Mouse (Mus musculus) CH12F3 (cell line): ENCODE measurements around the gene Pnpla7.

Experiments
- in situ Hi-C: fragments of 300-500 bp; cut with MboI; formaldehyde crosslinking; loops from 2 replicates; pipeline ENCODE4 v1.14.3; 2020; ENCODE audit warnings: low sequenced_read_pairs

Pnpla7 gene

GRCm38 (mm10) chr2:24987762-24988161 lies 11.9 kb downstream of the Pnpla7 start:
- in situ Hi-C loops = no loop called here

- in situ Hi-C loops = no loop called here
Measured at GRCm38 (mm10) chr2:24995332-24995731, 19.5 kb downstream of the Pnpla7 start.

DNA sequence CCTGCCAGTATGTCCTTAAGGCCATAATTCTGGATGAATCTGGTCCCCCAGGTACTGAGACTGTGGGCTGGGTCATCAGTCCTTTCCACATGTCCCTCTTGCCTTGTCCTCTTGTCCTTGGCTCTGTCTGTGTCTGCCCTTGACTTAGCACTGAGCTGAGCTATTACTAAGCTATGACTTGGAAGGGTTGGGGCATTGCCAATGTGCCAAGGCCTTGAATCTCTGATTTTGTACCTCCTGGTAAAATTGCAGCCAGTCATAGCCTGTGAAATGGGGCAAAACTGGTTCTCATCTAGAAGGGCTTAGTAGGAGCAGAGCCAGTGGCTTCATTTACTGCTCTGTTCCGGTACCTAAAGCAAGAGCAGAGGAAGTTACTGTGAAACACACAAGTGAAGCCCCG lies 20.6 kb downstream of the Pnpla7 start:
- in situ Hi-C loops = no loop called here

- in situ Hi-C loops = no loop called here
Measured at GRCm38 (mm10) chr2:25000544-25001235, 24.9 kb downstream of the Pnpla7 start.

- in situ Hi-C loops = no loop called here
Measured at GRCm38 (mm10) chr2:25003946-25004786, 28.3 kb downstream of the Pnpla7 start.

DNA sequence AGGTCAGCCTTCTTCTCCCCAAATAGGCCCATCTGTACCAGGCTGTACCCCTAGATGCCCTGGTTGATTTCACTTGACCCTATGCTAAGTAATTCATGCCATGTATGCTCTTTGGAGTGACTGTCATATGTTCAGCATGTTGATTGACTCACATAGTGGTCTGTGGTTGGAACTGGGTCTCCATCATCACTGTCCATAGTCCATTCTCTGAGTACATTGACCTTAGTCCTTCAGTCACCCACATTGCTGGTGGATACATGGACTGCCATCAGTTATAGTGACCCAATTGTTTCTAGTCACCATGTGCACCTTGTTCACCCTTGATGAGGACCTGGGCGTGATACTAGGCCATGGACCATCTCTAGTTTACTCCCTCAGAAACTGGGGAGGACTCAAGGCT lies 30.9 kb downstream of the Pnpla7 start:
- in situ Hi-C loops = no loop called here

- in situ Hi-C loops = no loop called here
Measured at GRCm38 (mm10) chr2:25008250-25008649, 32.4 kb downstream of the Pnpla7 start.

DNA sequence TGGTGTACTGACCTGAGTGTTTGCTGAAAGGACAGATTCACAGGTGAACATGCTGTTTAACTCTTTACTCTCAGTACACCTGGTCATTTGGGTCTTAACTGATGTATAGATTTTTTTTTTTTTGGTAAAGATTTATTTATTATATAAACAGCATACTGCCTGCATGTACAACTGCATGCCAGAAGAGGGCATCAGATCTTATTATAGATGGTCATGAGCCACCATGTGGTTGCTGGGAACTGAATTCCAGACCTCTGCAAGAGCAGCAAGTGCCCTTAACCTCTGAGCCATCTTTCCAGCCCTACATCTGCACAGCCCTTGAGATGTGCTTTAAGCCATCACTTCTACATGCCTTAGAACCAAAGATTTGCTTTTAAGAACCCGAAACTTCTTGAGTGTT lies 46.8 kb downstream of the Pnpla7 start:
- in situ Hi-C loops = no loop called here

GRCm38 (mm10) chr2:25025109-25025508 lies 49.3 kb downstream of the Pnpla7 start:
- in situ Hi-C loops = no loop called here

GRCm38 (mm10) chr2:25034994-25035393 lies 59.2 kb downstream of the Pnpla7 start:
- in situ Hi-C loops = no loop called here

GRCm38 (mm10) chr2:25040089-25040488 lies 64.3 kb downstream of the Pnpla7 start:
- in situ Hi-C loops = no loop called here

- in situ Hi-C loops = no loop called here
Measured at GRCm38 (mm10) chr2:25050921-25051320, 75.1 kb downstream of the Pnpla7 start.

GRCm38 (mm10) chr2:25051450-25051849 lies 75.6 kb downstream of the Pnpla7 start:
- in situ Hi-C loops = no loop called here

- in situ Hi-C loops = no loop called here
Measured at GRCm38 (mm10) chr2:25053101-25053500, 77.3 kb downstream of the Pnpla7 start.

DNA sequence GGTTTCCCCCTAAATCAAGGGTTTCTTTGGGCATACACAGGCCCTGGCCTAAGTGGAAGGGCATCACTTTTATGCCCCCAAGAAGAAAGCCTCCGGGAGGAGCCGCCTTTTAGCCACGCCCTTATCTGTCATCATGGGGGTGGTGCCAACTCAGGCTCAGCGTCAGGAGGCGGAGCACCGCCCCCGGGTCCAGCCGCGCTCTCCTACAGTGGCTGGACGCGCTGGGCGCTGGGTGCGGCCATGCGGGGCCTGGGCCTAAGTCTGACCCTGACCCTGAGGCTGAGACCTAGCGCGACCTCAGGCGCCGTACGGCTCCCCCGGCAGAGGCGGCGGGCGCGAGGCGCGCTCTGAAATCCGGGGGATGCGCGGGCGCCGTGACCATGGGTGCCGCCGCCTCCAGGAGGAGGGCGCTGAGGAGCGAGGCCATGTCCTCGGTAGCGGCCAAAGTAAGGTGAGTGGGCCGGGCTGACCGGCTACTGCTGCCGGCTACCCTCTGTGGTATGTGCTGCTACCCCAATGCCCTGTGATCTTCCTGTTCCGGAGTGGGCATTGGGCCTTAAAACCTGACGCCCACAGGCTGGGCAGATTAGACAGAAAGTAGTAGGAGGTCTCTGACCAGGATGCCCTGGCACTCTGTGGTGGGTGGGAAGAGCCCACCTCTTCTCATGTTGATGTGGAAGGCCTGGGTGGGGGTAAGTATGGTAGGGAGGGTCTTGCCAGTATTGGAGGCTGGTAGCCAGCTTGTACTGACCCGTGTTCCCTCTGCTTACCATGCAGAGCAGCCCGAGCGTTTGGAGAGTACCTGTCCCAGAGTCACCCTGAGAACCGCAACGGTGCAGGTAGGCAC lies 78.6 kb downstream of the Pnpla7 start, which contains the start of gene Nsmf:
Gene Nsmf, plus strand, starts transcription at position 135 of the 847 bp plus-strand sequence.
- in situ Hi-C loops = no loop called here

GRCm38 (mm10) chr2:25055068-25055405 lies 79.2 kb downstream of the Pnpla7 start:
- in situ Hi-C loops = no loop called here

DNA sequence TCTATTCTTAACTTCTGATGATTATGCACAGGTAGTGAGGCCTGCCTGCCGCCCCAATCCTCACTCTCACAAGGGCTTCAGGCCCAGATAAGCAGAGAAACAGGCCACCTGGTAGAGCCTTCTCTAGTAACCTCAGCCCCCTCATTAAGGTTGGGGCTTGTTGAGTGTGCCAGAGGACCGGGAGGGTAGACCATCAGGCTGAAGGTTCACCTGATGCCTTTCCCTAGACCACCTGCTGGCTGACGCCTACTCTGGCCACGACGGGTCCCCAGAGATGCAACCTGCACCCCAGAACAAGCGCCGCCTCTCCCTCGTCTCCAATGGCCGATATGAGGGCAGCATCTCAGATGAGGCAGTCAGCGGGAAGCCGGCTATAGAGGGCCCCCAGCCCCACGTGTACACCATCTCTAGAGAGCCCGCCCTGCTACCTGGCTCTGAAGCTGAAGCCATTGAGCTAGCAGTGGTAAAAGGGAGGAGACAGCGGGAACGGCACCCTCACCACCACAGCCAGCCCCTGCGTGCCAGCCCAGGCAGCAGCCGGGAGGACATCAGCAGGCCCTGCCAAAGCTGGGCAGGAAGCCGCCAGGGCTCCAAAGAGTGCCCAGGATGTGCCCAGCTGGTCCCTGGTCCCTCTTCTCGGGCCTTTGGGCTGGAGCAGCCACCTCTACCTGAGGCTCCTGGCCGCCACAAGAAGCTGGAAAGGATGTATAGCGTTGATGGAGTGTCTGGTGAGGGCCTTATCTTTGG lies 79.7 kb downstream of the Pnpla7 start:
- in situ Hi-C loops = no loop called here

DNA sequence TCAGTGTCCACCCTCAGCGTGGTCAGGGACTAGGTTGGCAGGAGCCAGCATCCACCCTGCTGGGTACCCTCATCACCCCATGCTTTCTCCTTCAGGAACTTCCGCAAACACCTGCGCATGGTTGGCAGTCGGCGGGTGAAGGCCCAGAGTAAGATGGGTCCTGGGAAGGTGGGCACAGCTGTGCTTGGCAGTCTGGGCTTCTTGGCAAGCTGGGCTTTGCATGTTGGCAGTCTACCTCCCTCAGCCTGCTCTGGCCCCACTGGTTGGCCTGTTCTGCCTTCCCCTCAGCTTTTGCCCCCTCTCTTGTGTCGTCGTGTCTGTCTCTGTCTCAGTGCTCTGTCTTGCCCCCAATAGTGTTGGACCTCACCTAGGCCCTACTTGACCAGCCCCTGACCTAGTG lies 83.1 kb downstream of the Pnpla7 start:
- in situ Hi-C loops = no loop called here

- in situ Hi-C loops = no loop called here
Measured at GRCm38 (mm10) chr2:25063523-25063922, 87.7 kb downstream of the Pnpla7 start.

DNA sequence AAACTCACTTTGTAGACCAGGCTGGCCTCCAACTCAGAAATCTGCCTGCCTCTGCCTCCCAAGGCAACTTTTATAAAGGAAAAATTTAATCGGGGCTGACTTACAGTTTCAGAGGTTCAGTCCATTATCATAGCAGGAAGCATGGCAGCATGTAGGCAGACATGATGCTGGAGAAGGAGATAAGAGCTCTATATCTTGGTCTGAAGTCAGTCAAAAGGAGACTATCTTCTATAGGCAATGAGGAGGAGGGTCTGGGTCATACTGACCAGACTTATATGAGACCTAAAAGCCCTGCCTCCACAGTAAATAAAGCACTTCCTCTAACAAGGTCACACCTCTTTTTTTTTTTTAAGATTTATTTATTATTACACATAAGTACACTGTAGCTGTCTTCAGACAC lies 88.5 kb downstream of the Pnpla7 start:
- in situ Hi-C loops = no loop called here

DNA sequence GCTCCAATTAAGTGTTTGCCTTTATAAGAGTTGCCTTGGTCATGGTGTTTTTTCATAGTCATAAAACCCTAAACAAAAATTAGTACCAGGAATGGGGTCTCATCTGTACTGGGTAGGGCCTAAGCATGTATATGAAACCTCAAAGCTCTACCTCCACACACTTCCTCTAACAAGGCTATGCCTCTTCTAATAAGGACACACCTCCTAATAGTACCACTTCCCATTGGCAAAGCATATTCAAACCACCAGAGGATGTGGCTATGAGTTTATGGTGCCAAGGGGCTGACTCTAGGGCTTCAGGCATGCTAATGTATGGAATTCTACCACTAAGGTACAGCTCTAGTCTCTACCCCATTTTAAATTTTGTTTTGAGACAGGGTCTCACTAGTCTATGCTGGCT lies 89.7 kb downstream of the Pnpla7 start:
- in situ Hi-C loops = no loop called here
